Mouse (Mus musculus) intestine, embryonic 15.5 days (tissue): ENCODE measurements around the gene Gm21904. TPM values are rescaled to one million over a fixed set of nuclear protein-coding genes. Genes with fewer than 3 reads are reported as not detected.
"Not testable (repeated sequence)": the region's sequence is repeated elsewhere in the genome, so short reads cannot be mapped to it uniquely, and the experiment has no call there.

Experiments
- ATAC-seq: fragments of 200-750 bp; cut with Nextera tagmentation; 2 replicates; pipeline ENCODE4 v1.8.0; 2017; ENCODE audit warnings: moderate TSS enrichment, moderate library complexity
- H3K27ac ChIP-seq: fragments of 300-500 bp; sonication (generic); 2 replicates; pipeline ENCODE4 v1.5.1; 2015; ENCODE audit warnings: mild to moderate bottlenecking, inconsistent platforms
- H3K27me3 ChIP-seq: fragments of 300-500 bp; sonication (generic); replicated peaks from 2 replicates; pipeline ENCODE4 v1.6.1; 2015; ENCODE audit warnings: inconsistent platforms
- H3K36me3 ChIP-seq: fragments of 300-500 bp; sonication (generic); 2 replicates; pipeline ENCODE4 v1.6.1; 2015; ENCODE audit warnings: inconsistent platforms
- H3K4me1 ChIP-seq: fragments of 300-500 bp; sonication (generic); replicated peaks from 2 replicates; pipeline ENCODE4 v1.6.1; 2015; ENCODE audit warnings: inconsistent platforms
- H3K4me2 ChIP-seq: fragments of 300-500 bp; sonication (generic); replicated peaks from 2 replicates; pipeline ENCODE4 v1.6.1; 2015; ENCODE audit warnings: mild to moderate bottlenecking, inconsistent platforms
- H3K4me3 ChIP-seq: fragments of 300-500 bp; sonication (generic); replicated peaks from 2 replicates; pipeline ENCODE4 v1.5.1; 2015; ENCODE audit warnings: inconsistent platforms
- H3K9ac ChIP-seq: fragments of 300-500 bp; sonication (generic); 2 replicates; pipeline ENCODE4 v1.6.1; 2015; ENCODE audit warnings: inconsistent platforms
- H3K9me3 ChIP-seq: fragments of 300-500 bp; sonication (generic); 2 replicates; pipeline ENCODE4 v1.6.1; 2016; ENCODE audit warnings: inconsistent platforms
- WGBS: fragments of 180-500 bp; shearing (Covaris S2); methylation state at CpG from one replicate; pipeline ENCODE4 v1.1.7; 2015; 5-methylcytosine and 5-hydroxymethylcytosine counted together
- polyA plus RNA-seq: library from polyadenylated mRNA; unstranded; fragments of >200 nt; fragmentation: Nextera tagmentation; extraction: Ambion mirVana; gene quantifications from 2 replicates; pipeline ENCODE4 v1.2.1, GENCODE M21; 2015

Gene Gm21904
- not detected in 2 replicates for polyA plus RNA-seq

GRCm38 (mm10) chrY:17846166-17846565 is at the start of gene Gm21904:
Gm21904 (minus strand) TSS chrY:17846266.
- not testable (repeated sequence) for H3K9ac ChIP-seq, H3K4me1 ChIP-seq, H3K27me3 ChIP-seq, H3K4me3 ChIP-seq, H3K4me2 ChIP-seq, H3K36me3 ChIP-seq, ATAC-seq, H3K9me3 ChIP-seq, H3K27ac ChIP-seq
- no CpG with 5 or more reads among the region's 3 CpGs for WGBS

GRCm38 (mm10) chrY:17874441-17874840 is 28.4 kb upstream of the Gm21904 start, which contains the start of the genes Gm20772 and Gm20831:
Gm20772 (plus strand) TSS chrY:17874741.
Gm20831 (plus strand) TSS chrY:17874741.
- H3K27ac ChIP-seq, H3K4me2 ChIP-seq, H3K4me1 ChIP-seq, H3K9me3 ChIP-seq, H3K36me3 ChIP-seq, H3K27me3 ChIP-seq, H3K4me3 ChIP-seq, ATAC-seq, H3K9ac ChIP-seq: not testable (repeated sequence)

Other genes with a start within 250 kb of the Gm21904 start
- not detected in 2 replicates for gene Gm20772, start 28.5 kb upstream of the Gm21904 start, polyA plus RNA-seq
- gene Gm20831, start 28.5 kb upstream of the Gm21904 start, polyA plus RNA-seq = not detected in 2 replicates
- gene Srsy, start 91.1 kb upstream of the Gm21904 start, polyA plus RNA-seq = not detected in 2 replicates
- not detected in 2 replicates for gene Gm21764, start 215.5 kb upstream of the Gm21904 start, polyA plus RNA-seq
- gene Ssty1, start 242.8 kb upstream of the Gm21904 start, polyA plus RNA-seq = not detected in 2 replicates